Mouse (Mus musculus) cerebellum, adult 18-20 months (tissue): Measurements from ENCODE around the gene Gja3.
"Not testable (repeated sequence)": the region's sequence is repeated elsewhere in the genome, so short reads cannot be mapped to it uniquely, and the experiment has no call there.

ENCODE experiments used
- DNase-seq, 2 experiments: peaks; one replicate each; pipeline ENCODE4 v3.0.0; 2021

Gja3 gene

GRCm38 (mm10) chr14:57034135-57034534 is 23.8 kb downstream of the Gja3 start:
- DNase-seq, result no peak

- no peak for DNase-seq
Observed at GRCm38 (mm10) chr14:57032850-57033249, 25.1 kb downstream of the Gja3 start.

DNA sequence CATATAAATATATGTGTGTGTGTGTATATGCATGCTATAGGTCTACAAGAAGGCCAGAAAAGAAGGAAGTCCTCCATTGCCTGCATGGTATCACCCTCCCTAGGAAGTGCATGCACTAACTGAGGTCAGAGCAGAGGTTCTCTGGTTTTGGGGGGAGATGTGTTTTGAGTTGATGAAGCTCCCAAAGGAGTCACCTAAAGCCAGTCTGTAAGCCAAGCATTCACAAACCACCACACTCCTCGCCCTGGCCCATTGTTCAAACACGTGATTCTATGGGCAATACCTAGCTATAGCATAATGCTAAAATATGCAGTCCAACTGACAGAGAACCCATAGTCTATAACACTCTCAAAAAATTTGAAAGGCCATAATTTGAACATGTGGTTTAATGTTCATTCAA is 39.5 kb downstream of the Gja3 start:
- no peak for DNase-seq

- not testable (repeated sequence) for DNase-seq
Observed at GRCm38 (mm10) chr14:57016806-57017205, 41.1 kb downstream of the Gja3 start.

GRCm38 (mm10) chr14:56988621-56989020 is 69.3 kb downstream of the Gja3 start:
- no peak for DNase-seq
